Mouse (Mus musculus) liver, embryonic 14.5 days (tissue): ENCODE data around the gene Pon1. TPM values are rescaled to one million over a fixed set of nuclear protein-coding genes. Genes with fewer than 3 reads are reported as not detected.
"Not testable (repeated sequence)": the region's sequence is repeated elsewhere in the genome, so short reads cannot be mapped to it uniquely, and the experiment has no call there.

ENCODE experiments used
- ATAC-seq: fragments of 200-750 bp; cut with Nextera tagmentation; 2 replicates; pipeline ENCODE4 v1.8.0; 2017; ENCODE audit warnings: moderate number of reproducible peaks, mild to moderate bottlenecking, moderate library complexity; ENCODE audit not compliant: insufficient read depth
- DNase-seq, 3 experiments: peaks; one replicate each; pipeline ENCODE4 v3.0.0-alpha.2; 2012 to 2013; ENCODE audit warnings: low read depth in 3 of 3, low spot score in 3 of 3
- H3K27ac ChIP-seq: fragments of 300-500 bp; sonication (generic); 2 replicates; pipeline ENCODE4 v1.5.1; 2014; ENCODE audit warnings: moderate library complexity, mild to moderate bottlenecking, control low read depth, inconsistent platforms
- H3K27me3 ChIP-seq: fragments of 300-500 bp; sonication (generic); 2 replicates; pipeline ENCODE4 v1.6.1; 2014; ENCODE audit warnings: mild to moderate bottlenecking, low read length, moderate library complexity; ENCODE audit not compliant: control insufficient read depth, insufficient read depth
- H3K36me3 ChIP-seq: fragments of 300-500 bp; sonication (generic); replicated peaks from 2 replicates; pipeline ENCODE4 v1.6.1; 2014; ENCODE audit warnings: low read depth; ENCODE audit not compliant: control insufficient read depth, insufficient read depth
- H3K4me1 ChIP-seq, 2 experiments: fragments of 200-500 bp in 1 of 2; fragments of 300-500 bp in 1 of 2; sonication (generic) in 1 of 2; replicated peaks; 2 replicates each; pipeline ENCODE4 v1.6.1; 2012 to 2014; ENCODE audit warnings: antibody characterized with exemption in 1 of 2, inconsistent platforms in 1 of 2, low read length in 1 of 2; ENCODE audit not compliant: control insufficient read depth in 2 of 2, insufficient read depth in 2 of 2
- H3K4me2 ChIP-seq: fragments of 300-500 bp; sonication (generic); 2 replicates; pipeline ENCODE4 v1.6.1; 2014; ENCODE audit warnings: low read depth, mild to moderate bottlenecking, control low read depth, moderate library complexity
- H3K4me3 ChIP-seq, 2 experiments: fragments of 200-500 bp in 1 of 2; fragments of 300-500 bp in 1 of 2; sonication (generic) in 1 of 2; 2 replicates each; pipeline ENCODE4 v1.5.1; 2012 to 2014; ENCODE audit warnings: low read depth in 2 of 2, low read length in 2 of 2, mild to moderate bottlenecking in 2 of 2, control low read depth in 1 of 2, inconsistent platforms in 1 of 2, moderate library complexity in 1 of 2; ENCODE audit not compliant: insufficient read depth in 1 of 2
- H3K9ac ChIP-seq: fragments of 300-500 bp; sonication (generic); replicated peaks from 2 replicates; pipeline ENCODE4 v1.6.1; 2014; ENCODE audit warnings: mild to moderate bottlenecking, control low read depth, moderate library complexity
- H3K9me3 ChIP-seq: fragments of 300-500 bp; sonication (generic); 2 replicates; pipeline ENCODE4 v1.6.1; 2016; ENCODE audit warnings: low read length, mixed read lengths; ENCODE audit not compliant: control insufficient read depth
- CTCF ChIP-seq: IDR thresholded peaks from 2 replicates; pipeline ENCODE4 v1.5.1; 2016; ENCODE audit warnings: antibody characterized with exemption, low read depth, control low read depth
- EP300 ChIP-seq: IDR thresholded peaks from 2 replicates; pipeline ENCODE4 v1.6.1; 2016; ENCODE audit warnings: antibody characterized with exemption, low read depth
- WGBS: fragments of 180-500 bp; shearing (Covaris S2); extraction: QIAGEN DNeasy Blood & Tissue Kit; methylation state at CpG from one replicate; pipeline ENCODE4 v1.1.7; 2014; ENCODE audit not compliant: insufficient replicate concordance; 5-methylcytosine and 5-hydroxymethylcytosine counted together
- polyA plus RNA-seq, 2 experiments: library from polyadenylated mRNA; depleted of rRNA in 1 of 2; stranded (reverse) in 1 of 2; unstranded in 1 of 2; fragments of >200 nt; fragmentation: Nextera tagmentation in 1 of 2; extraction: Ambion mirVana in 1 of 2; gene quantifications; 2 replicates each; pipeline versions ENCODE4 v1.2.1 to v1.2.3; 2012 to 2014

Pon1 gene
- polyA plus RNA-seq, 2 experiments = 1.9 to 4.4 TPM

- Histone ChIP-seq H3K4me2 (no peak overlapping the region), H3K9me3 (no peaks in the 10 kb centered on the region), H3K27ac (no peak overlapping the region), H3K4me1 (peaks cover 12 to 15% of the 10 kb centered on the region in 2 experiments), H3K9ac (no peak overlapping the region), H3K4me3 (no peak overlapping the region), H3K36me3 (peaks cover 2% of the 10 kb centered on the region), H3K27me3 (no peaks in the 10 kb centered on the region)
- 67% methylated on average over 1 of the region's 1 CpGs for WGBS
- DNase-seq (no peak), ATAC-seq (no peak)
- TF ChIP-seq EP300 = no peak
- TF ChIP-seq CTCF = no peak
Measured at GRCm38 (mm10) chr6:5233812-5234211, 40.1 kb upstream of the Pon1 start.

GRCm38 (mm10) chr6:5232022-5232421, 38.3 kb upstream of the Pon1 start:
- Histone ChIP-seq H3K4me3 (no peak overlapping the region), H3K27ac (no peak overlapping the region), H3K9ac (no peak overlapping the region), H3K4me2 (no peak overlapping the region), H3K9me3 (no peaks in the 10 kb centered on the region), H3K27me3 (no peaks in the 10 kb centered on the region), H3K36me3 (peaks cover 2% of the 10 kb centered on the region), H3K4me1 (peaks cover 7% of the 10 kb centered on the region in 2 experiments)
- TF ChIP-seq CTCF (no peak), EP300 (no peak)
- ATAC-seq (no peak), DNase-seq (no peak)
- WGBS = 84% methylated on average over 4 of the region's 4 CpGs

- WGBS = 76% methylated on average over 5 of the region's 5 CpGs
- no peak overlapping the region for H3K9ac ChIP-seq
- no peak overlapping the region for H3K4me3 ChIP-seq
- TF ChIP-seq EP300 = no peak
- TF ChIP-seq CTCF = no peak
- DNase-seq = no peak
- no peak overlapping the region for H3K4me2 ChIP-seq
- no peaks in the 10 kb centered on the region; the same call in 1 of the 2 replicates for H3K36me3 ChIP-seq
- H3K27me3 ChIP-seq = no peaks in the 10 kb centered on the region
- H3K27ac ChIP-seq = no peak overlapping the region
- no peak for ATAC-seq
- no peaks in the 10 kb centered on the region for H3K9me3 ChIP-seq
- no peaks in the 10 kb centered on the region for H3K4me1 ChIP-seq
Measured at GRCm38 (mm10) chr6:5230261-5230660, 36.5 kb upstream of the Pon1 start.

- ATAC-seq, H3K9ac ChIP-seq, H3K36me3 ChIP-seq, H3K4me2 ChIP-seq, H3K9me3 ChIP-seq, H3K4me1 ChIP-seq, H3K4me3 ChIP-seq, H3K27me3 ChIP-seq, H3K27ac ChIP-seq, DNase-seq: not testable (repeated sequence)
- WGBS = 82% methylated on average over 2 of the region's 2 CpGs
Measured at GRCm38 (mm10) chr6:5223551-5223950, 29.8 kb upstream of the Pon1 start.

- Histone ChIP-seq H3K4me1 (peaks cover 9% of the 10 kb centered on the region in 2 experiments), H3K27me3 (no peaks in the 10 kb centered on the region), H3K4me2 (no peak overlapping the region), H3K9ac (no peak overlapping the region), H3K9me3 (no peaks in the 10 kb centered on the region), H3K36me3 (no peaks in the 10 kb centered on the region), H3K27ac (no peak overlapping the region), H3K4me3 (no peak overlapping the region)
- ATAC-seq (peak; percentile 40; the same call in 1 of the 2 replicates), DNase-seq (no peak)
- TF ChIP-seq CTCF = no peak
- WGBS = 75% methylated on average over 3 of the region's 3 CpGs
Measured at GRCm38 (mm10) chr6:5222080-5222479, 28.3 kb upstream of the Pon1 start.

GRCm38 (mm10) chr6:5218190-5218589, 24.4 kb upstream of the Pon1 start:
- WGBS = 64% methylated on average over 4 of the region's 4 CpGs
- ATAC-seq (peak; percentile 88), DNase-seq (peak in 2 of 3 experiments; percentile 49 to 54)
- H3K9ac ChIP-seq = no peak overlapping the region
- no peak for TF ChIP-seq CTCF
- H3K36me3 ChIP-seq = no peaks in the 10 kb centered on the region
- H3K4me2 ChIP-seq = no peak overlapping the region; the same call in 1 of the 2 replicates
- H3K4me1 ChIP-seq = peaks cover 9% of the 10 kb centered on the region in 2 experiments
- no peaks in the 10 kb centered on the region for H3K9me3 ChIP-seq
- H3K27ac ChIP-seq = no peak overlapping the region
- H3K4me3 ChIP-seq = no peak overlapping the region
- no peaks in the 10 kb centered on the region for H3K27me3 ChIP-seq
